Mouse (Mus musculus) spleen, adult 2 months (tissue): ENCODE results near the gene Cplx3.

ENCODE experiments used
- CTCF ChIP-seq: fragments of 200-500 bp; IDR thresholded peaks from 2 replicates; pipeline ENCODE4 v1.5.1; 2011; ENCODE audit warnings: mild to moderate bottlenecking, inconsistent platforms; ENCODE audit not compliant: insufficient read depth, insufficient read length, insufficient replicate concordance; ENCODE audit errors: extremely low read depth
- POLR2A ChIP-seq: fragments of 200-500 bp; IDR thresholded peaks from 2 replicates; pipeline ENCODE4 v1.6.1; 2011; ENCODE audit warnings: low read depth, low read length, inconsistent platforms

DNA sequence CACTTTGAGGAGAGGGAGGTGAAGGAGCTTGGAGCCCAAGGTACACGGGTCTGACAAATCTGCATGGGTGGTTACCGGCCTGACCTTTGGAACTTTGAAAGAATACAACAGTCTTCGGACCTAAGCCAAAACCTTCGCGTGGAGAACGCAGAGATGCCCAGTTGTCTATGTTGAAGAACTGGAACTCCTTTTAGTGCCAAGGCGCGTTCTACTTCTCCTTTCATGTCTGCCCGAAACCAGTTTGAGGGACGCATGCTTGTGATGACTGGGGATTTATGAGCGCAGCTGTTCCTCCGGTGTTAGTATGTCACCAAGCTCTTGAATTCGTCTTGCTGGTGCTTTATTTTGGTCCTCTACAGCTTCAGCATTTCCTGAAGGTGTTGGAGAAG is 44.4 kb downstream of the Cplx3 start:
- TF ChIP-seq CTCF: no peak
- TF ChIP-seq POLR2A: no peak
